Mouse (Mus musculus) ES-Bruce4 (cell line): ENCODE measurements at regions not wholly inside any gene's neighbourhood (a gene's known extent, or its start where the extent isn't known, plus 50 kb on each side); places are given as distances from the start of the nearest gene placed in this dataset.

Source experiments
- CTCF ChIP-seq: IDR thresholded peaks from one replicate; pipeline ENCODE4 v1.8.1; 2011; ENCODE audit warnings: low read depth, low read length
- POLR2A ChIP-seq: IDR thresholded peaks from one replicate; pipeline ENCODE4 v1.8.1; 2011; ENCODE audit warnings: low read length; ENCODE audit not compliant: insufficient read depth

GRCm38 (mm10) chr11:55781044-55781443 is 173.0 kb upstream of the Glra1 start:
- TF ChIP-seq POLR2A (no peak), CTCF (no peak)
